Mouse (Mus musculus) kidney, adult 2 months (tissue): Measurements from ENCODE around the gene Gfod1. TPM values are rescaled to one million over a fixed set of nuclear protein-coding genes. Genes with fewer than 3 reads are reported as not detected.

Experiments
- DNase-seq: peaks from one replicate; pipeline ENCODE4 v3.0.0; 2021
- H3K27ac ChIP-seq: fragments of 200-500 bp; 2 replicates; pipeline ENCODE4 v1.5.1; 2012; ENCODE audit warnings: low read depth, low read length, control low read depth, inconsistent platforms; ENCODE audit not compliant: insufficient read depth
- H3K27me3 ChIP-seq: fragments of 200-500 bp; replicated peaks from 2 replicates; pipeline ENCODE4 v1.6.1; 2012; ENCODE audit warnings: mild to moderate bottlenecking, moderate library complexity, low read length, inconsistent platforms; ENCODE audit not compliant: control insufficient read depth, insufficient read depth
- H3K36me3 ChIP-seq: fragments of 200-500 bp; 2 replicates; pipeline ENCODE4 v1.6.1; 2012; ENCODE audit warnings: mild to moderate bottlenecking, moderate library complexity, low read length, inconsistent platforms; ENCODE audit not compliant: control insufficient read depth, insufficient read depth
- H3K4me1 ChIP-seq: fragments of 200-500 bp; 2 replicates; pipeline ENCODE4 v1.6.1; 2011; ENCODE audit warnings: low read length; ENCODE audit not compliant: control insufficient read depth, insufficient read depth
- H3K4me3 ChIP-seq: fragments of 200-500 bp; 2 replicates; pipeline ENCODE4 v1.5.1; 2011; ENCODE audit warnings: mild to moderate bottlenecking, low read depth, low read length, control low read depth; ENCODE audit not compliant: insufficient read depth
- CTCF ChIP-seq: fragments of 200-500 bp; conservative IDR thresholded peaks from 2 replicates; pipeline ENCODE4 v1.5.1; 2011; ENCODE audit warnings: low read depth, mild to moderate bottlenecking, control low read depth, low read length, moderate library complexity, mixed read lengths; ENCODE audit not compliant: insufficient read depth, insufficient read length
- POLR2A ChIP-seq: fragments of 200-500 bp; IDR thresholded peaks from one replicate; pipeline ENCODE4 v1.6.1; 2011; ENCODE audit warnings: low read depth, low read length, control low read depth
- WGBS: fragments of 180-500 bp; shearing (Covaris S2); methylation state at CpG from one replicate; pipeline ENCODE4 v1.1.7; 2018; 5-methylcytosine and 5-hydroxymethylcytosine counted together
- polyA plus RNA-seq: library from polyadenylated mRNA; depleted of rRNA; stranded (reverse); fragments of >200 nt; gene quantifications from 2 replicates; pipeline ENCODE4 v1.2.3, GENCODE M21; 2012

Gfod1 gene
- polyA plus RNA-seq, 1 experiment: 2.0 TPM

GRCm38 (mm10) chr13:43197187-43197586 lies 106.8 kb downstream of the Gfod1 start:
- no peak for DNase-seq
- WGBS: 74% methylated on average over 6 of the region's 6 CpGs
- Histone ChIP-seq H3K36me3 (no peaks in the 10 kb centered on the region), H3K4me3 (no peak overlapping the region), H3K27ac (no peak overlapping the region), H3K27me3 (no peaks in the 10 kb centered on the region), H3K4me1 (no peaks in the 10 kb centered on the region)
- TF ChIP-seq POLR2A (no peak), CTCF (peak; percentile 29; the same call in 1 of the 2 replicates)

- WGBS: 59% methylated on average over 7 of the region's 7 CpGs
- TF ChIP-seq POLR2A (no peak), CTCF (peak; percentile 33; the same call in 1 of the 2 replicates)
These were observed 108.0 kb downstream of the Gfod1 start for GRCm38 (mm10) chr13:43196000-43196399.

DNA sequence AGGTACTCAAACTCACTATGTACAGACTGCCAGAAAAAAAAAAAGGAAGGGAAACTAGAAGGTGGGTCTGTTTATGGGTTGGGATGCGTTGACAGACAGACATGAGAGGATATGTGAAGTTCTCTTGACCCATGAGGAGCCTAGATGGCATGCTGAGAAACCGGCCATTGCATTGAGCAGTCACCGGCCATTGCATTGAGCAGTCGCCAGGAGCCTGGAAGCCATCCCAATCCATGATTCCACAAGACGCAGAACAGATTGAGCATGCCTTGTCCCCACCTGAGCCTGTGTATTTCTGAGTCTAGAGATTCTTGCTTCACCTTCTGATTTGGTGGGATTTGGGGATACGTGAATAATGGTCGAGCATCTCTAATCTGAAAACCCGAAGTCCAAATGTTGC lies 110.0 kb downstream of the Gfod1 start:
- Histone ChIP-seq H3K27ac (no peak overlapping the region), H3K4me1 (no peaks in the 10 kb centered on the region), H3K27me3 (no peaks in the 10 kb centered on the region), H3K4me3 (no peak overlapping the region), H3K36me3 (no peaks in the 10 kb centered on the region)
- DNase-seq: no peak
- WGBS: 95% methylated on average over 8 of the region's 8 CpGs
- TF ChIP-seq POLR2A: no peak
- no peak for TF ChIP-seq CTCF

More at GRCm38 (mm10) chr13:43196000-43196399, 108.0 kb downstream of the Gfod1 start:
- Histone ChIP-seq H3K36me3 (no peaks in the 10 kb centered on the region), H3K27ac (no peak overlapping the region), H3K4me3 (no peak overlapping the region), H3K27me3 (no peaks in the 10 kb centered on the region), H3K4me1 (no peaks in the 10 kb centered on the region)
- no peak for DNase-seq

- TF ChIP-seq CTCF (no peak), POLR2A (no peak)
- H3K36me3 ChIP-seq: no peaks in the 10 kb centered on the region
- H3K4me3 ChIP-seq: no peak overlapping the region
- H3K27me3 ChIP-seq: no peaks in the 10 kb centered on the region
- DNase-seq: no peak
- 51% methylated on average over 7 of the region's 7 CpGs for whole genome bisulfite sequencing
- no peak overlapping the region for H3K27ac ChIP-seq
- H3K4me1 ChIP-seq: no peaks in the 10 kb centered on the region
These were observed 110.7 kb downstream of the Gfod1 start for GRCm38 (mm10) chr13:43193266-43193665.

DNA sequence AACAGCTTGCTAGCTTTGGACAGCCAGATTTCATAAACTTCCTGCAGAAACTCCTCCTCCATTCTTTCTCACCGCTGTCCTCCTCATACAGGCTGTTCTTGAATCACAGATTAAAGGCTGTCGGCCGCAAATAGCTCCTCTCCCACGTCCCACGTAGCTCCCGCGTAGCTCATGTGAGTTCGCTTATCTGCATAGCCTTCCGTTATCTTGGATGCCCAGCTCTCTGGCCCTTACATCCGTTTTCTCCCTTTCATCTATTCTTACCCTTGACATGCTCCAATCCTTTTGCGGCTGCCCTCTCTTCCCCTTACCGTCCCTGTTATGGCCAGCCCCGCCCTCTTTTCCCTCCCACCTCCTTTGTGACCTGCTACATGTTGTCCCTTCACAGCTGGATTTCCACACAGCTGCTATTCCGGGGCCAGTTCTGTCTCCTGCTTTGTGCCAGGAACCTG lies 112.2 kb downstream of the Gfod1 start:
- Histone ChIP-seq H3K36me3 (no peaks in the 10 kb centered on the region), H3K27me3 (no peaks in the 10 kb centered on the region), H3K4me1 (no peaks in the 10 kb centered on the region), H3K27ac (no peak overlapping the region), H3K4me3 (no peak overlapping the region)
- WGBS: 5% methylated on average over 14 of the region's 14 CpGs
- no peak for DNase-seq
- TF ChIP-seq POLR2A (no peak), CTCF (no peak)

DNA sequence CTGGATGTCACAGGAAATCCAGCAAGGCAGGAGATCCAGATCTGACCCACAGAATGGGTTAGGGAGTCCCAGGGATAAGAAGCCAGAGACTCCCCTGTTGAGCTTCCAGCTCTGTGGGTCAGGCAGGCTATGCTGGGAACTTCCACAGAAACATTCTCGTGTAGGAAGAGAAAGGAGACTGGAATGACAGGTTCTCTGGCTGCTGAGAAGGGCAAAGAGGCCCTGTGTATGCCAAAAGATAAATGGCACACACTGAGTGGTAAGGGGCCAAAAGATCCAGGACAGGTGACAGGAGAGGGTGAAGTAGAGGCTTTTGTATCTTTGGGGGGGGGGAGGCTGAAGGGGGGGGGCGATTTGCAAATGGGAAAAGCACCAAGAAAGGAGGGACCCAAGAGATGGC lies 112.7 kb downstream of the Gfod1 start:
- Histone ChIP-seq H3K27ac (no peak overlapping the region), H3K4me1 (no peaks in the 10 kb centered on the region), H3K4me3 (no peak overlapping the region), H3K36me3 (no peaks in the 10 kb centered on the region), H3K27me3 (no peaks in the 10 kb centered on the region)
- no peak for TF ChIP-seq POLR2A
- 8% methylated on average over 2 of the region's 2 CpGs for WGBS
- DNase-seq: no peak

DNA sequence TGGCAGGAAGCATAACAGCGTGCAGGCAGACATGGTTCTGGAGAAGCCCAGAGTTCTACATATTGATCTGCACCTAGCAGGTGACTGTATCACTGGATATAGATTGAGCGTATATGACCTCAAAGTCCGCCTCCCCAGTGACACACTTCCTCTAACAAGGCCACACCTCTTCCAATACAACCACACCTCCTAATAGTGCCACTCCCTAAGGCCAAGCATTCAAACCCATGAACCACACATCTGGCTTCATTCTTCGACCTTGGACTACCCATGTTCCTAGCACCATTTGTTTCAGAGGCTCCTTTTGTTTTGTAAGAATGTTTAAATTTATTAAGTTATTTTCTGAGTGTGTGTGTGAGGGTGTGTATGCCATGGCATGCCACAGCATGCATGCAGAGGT lies 116.2 kb downstream of the Gfod1 start:
- Histone ChIP-seq H3K4me3 (no peak overlapping the region), H3K4me1 (no peaks in the 10 kb centered on the region), H3K27me3 (no peaks in the 10 kb centered on the region), H3K27ac (no peak overlapping the region), H3K36me3 (no peaks in the 10 kb centered on the region)
- DNase-seq: no peak
- TF ChIP-seq CTCF: no peak
- no peak for TF ChIP-seq POLR2A
- WGBS: 89% methylated on average over 4 of the region's 4 CpGs
